Mouse (Mus musculus): ENCODE measurements around the gene Gm49425.

DNA sequence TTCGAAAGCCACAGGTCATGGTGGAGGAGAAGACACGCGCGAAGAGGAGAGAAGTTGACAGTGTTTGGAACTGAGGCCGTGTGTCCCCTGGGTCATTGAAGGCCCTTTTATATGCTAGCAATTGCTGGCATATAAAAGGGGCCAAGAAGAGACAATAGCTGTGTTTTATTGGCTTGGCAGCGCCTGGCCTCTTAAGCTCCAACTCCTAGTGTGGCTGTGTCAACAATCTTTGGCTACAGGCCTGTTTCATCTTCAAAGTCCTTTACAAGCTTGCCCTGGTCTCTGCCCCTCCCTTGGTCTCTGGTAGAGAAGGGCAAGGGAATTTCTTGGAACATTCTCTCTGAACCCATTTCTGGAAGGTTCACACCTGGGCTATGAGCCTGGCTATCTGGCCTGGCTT is 25.6 kb downstream of the Gm49425 start, which contains the start of gene Krt83:
- TF ChIP-seq CTCF (IDR thresholded peaks at IDR 0.05; ENCODE audit: low read depth) (no peak), EP300 (optimal IDR thresholded peaks at IDR 0.05) (no peak)
